Mouse (Mus musculus): Measurements from ENCODE around the gene Amz1.

The Amz1 gene

GRCm38 (mm10) chr5:140723822-140724221, at the start of gene Amz1:
Gene Amz1 (plus strand): TSS chr5:140724127.
- no peak for DNase-seq

GRCm38 (mm10) chr5:140675079-140675478, 48.8 kb upstream of the Amz1 start:
- DNase-seq = no peak

- DNase-seq = no peak
These were observed 48.3 kb upstream of the Amz1 start for GRCm38 (mm10) chr5:140675640-140676039.

- DNase-seq = no peak
These were observed 46.8 kb upstream of the Amz1 start for GRCm38 (mm10) chr5:140677137-140677536.

DNA sequence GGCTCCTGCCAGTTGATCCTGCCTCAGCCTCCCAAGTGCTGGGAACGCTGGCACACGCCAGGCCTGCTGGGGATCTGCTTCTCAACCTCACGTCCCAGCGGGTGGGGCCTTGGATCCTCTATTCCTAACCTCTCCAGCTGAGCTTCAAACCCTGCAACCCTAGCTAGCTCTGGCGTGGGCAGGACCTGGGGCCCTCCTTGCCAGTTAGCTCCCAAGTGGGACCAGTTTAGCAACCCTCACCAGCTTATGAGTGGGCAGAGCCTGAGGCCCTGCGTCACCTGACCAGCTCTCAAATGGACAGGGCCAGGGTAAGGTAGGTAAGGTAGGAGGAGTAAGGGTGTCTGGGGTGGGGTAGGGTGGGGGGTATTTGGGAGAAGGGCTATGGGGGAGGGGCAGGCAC, 43.9 kb upstream of the Amz1 start:
- DNase-seq = no peak

DNA sequence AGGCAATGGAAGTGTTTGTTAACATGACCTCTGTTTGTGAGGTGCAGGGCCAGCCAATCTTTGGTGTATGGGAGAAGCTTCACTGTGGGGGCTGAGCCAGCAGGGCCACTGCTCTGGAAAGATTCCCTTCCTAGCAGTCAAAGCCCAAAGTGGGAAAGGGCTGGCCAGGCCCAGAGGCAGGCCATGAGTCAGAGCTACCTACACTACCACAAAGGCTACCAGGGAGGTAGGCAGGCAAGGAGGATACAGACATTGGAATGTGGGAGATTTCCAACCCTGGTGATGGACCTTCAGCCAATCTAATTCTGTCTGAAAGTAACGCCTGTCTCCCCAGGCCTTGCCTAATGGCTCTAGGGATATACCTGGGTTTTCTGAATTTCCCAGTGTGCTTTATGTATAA, 43.0 kb upstream of the Amz1 start:
- DNase-seq = no peak

- no peak for DNase-seq
These were observed 41.8 kb upstream of the Amz1 start for GRCm38 (mm10) chr5:140682113-140682512.

DNA sequence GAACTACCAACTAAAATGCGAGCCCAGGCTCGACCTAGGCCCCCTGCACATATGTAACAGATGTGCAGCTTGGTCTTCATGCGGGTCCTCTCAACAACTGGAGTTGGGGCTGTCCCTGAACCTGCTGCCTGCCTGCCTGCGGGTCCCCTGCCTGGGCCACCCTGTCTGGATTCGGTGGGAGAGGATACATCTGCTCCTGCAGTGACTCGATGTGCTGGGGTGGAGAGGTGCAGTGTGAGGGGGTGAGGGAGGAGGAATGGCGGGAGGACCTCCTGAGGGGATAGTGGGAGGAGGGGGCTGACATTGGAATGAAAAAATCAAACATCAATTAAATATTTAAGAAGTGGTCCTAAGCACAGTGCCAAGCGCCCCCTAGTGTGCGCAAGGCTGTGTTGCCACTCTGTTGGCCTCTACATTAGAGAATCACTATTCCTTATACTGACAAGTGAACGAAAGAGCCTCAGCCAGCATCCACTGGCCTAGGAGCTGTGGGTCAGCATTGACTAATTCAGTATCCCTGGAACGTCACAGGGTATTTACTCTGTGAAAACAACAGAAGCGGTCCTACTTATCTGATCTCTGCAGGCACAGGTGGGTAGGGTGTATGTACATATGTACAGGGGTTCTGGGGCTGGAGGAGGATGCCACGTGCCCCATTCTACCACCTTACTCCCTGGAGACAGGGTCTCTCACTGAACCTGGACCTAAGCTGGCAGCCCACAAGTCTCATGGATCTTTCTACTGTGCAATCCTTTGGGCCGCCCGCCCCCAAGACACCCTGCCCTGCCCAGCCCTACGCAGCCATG, 39.4 kb upstream of the Amz1 start:
- DNase-seq = peak; percentile 48

DNA sequence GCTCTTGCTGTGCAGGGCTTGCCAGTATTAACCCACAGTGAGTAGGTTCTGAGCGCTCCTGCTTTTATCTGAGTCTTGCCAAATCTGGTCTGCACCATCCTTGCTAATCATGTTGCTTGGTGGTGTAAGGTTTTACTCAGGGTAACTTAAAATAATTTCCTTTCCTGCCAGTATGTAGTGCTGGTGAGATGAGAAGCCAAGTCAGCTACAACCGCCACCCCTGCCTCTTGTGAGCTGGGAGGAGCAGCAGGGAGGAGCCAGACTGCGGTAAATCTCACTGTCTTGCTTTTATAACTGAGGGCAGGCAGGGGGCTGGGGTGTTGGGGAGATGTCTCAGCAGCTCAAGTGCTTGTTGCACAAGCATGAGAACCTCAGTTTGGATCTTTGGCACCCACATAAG, 35.5 kb upstream of the Amz1 start:
- no peak for DNase-seq

- DNase-seq = no peak
These were observed 27.9 kb upstream of the Amz1 start for GRCm38 (mm10) chr5:140695987-140696386.

DNA sequence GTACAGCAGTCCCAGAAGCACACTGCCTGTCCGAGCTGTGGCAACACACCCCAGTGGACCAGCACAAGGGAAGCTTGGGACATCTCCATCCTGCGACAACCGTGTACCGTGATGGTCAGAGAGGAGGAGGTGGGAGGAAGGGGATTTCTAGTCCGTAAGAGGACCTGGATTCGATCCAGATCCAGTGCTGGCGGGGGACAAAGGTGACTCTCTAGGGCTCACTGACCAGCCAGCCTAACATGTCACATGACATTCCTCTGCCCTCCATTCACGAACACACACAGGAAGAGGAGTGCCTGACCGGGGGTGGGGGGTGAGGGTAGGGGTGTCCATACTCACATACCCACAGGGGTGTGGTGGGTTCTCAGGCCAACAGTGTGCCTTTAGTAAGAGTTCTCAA, 24.2 kb upstream of the Amz1 start:
- DNase-seq = peak; percentile 47

DNA sequence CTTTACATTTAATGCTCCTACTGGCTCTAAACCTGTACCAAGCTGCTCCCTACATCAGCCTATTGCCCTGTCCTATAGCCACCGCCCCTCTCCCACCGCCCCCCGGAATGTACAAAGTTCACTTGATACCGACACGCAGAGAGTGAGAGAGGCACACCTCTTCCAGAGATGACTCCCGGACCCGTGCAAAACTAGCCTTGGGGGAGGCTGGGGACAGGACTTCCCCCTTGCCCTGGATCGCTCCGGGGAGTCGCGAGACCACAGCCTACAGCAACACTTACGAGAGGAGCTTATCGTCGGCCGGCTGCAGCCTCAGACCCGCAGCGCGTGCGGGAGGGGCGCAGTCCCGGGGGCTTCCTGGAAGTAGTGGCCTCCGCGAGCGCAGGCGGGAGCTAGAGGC, 22.3 kb upstream of the Amz1 start:
- no peak for DNase-seq

GRCm38 (mm10) chr5:140702103-140702513, 21.8 kb upstream of the Amz1 start, which contains the start of gene Iqce:
Gene Iqce (minus strand): TSS chr5:140702378.
- peak; percentile 96 for DNase-seq

DNA sequence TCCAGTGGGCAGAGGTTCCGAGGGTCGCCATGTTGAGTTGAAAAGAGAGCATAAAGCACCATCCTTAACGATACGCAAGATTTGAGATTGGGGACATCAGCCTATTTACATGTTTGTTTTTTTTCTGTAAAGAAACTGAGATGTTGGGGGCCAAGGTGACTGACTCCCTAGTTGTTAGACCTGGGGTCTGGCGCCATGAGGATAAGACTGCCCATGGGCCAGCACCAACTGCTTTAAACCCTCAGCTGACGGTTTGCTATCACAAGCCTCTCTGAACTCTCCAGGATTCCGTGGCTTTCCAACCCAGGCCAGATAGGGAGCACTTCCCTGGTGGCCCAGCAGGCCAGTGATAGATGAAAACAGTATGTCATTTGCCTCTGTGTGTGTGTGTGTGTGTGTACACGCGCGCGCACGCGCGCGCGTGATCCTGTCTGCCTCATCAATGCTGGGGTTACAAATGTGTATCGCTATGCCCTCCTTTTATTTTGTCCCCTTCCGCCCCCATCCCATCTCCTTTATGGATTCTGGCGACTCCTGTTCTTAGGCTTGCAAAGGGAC, 21.2 kb upstream of the Amz1 start:
- DNase-seq = peak; percentile 8

DNA sequence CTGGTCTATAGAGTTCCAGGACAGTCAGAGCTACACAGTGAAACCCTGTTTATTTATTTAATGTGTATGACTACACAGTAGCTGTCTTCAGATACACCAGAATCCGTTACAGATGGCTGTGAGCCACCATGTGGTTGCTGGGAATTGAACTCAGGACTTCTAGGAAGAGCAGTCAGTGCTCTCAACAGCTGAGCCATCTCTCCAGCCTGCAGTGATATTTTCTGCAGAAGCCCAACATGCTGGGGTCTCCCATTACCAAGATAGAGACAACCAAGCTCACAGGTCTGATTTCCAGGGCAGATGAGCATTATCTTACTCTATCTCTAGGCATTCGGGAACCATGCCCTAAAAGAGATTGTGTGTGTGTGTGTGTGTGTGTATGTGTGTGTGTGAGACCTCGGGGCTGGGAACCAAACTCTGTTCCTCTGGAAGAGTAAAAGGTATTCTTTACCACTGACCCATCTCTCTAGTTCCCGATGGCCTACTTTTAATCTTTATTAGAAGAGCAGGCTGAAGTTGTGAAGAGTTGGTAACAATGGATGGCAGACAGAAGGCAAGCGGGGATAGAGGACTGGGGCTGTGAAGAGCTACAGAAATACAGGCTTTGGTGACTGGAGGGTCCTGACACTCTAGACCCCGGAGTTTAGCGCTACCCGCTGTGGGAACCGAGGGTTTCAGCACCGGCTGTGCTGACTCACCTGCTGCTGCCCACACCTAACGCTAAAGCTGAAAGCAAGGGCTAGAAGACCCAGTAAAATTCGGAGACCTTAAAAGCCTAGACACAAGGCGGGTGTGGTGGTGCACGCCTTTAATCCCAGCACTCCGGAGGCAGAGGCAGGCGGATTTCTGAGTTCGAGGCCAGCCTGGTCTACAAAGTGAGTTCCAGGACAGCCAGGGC, 20.2 kb upstream of the Amz1 start:
- DNase-seq = no peak

- DNase-seq = peak; percentile 100
These were observed 19.3 kb upstream of the Amz1 start, which contains the start of gene Brat1 for GRCm38 (mm10) chr5:140704378-140705251. Gene Brat1 (plus strand): TSS chr5:140705011.

GRCm38 (mm10) chr5:140705501-140706171, 18.3 kb upstream of the Amz1 start:
- no peak for DNase-seq

- DNase-seq = no peak
These were observed 13.6 kb upstream of the Amz1 start for GRCm38 (mm10) chr5:140710315-140710714.

DNA sequence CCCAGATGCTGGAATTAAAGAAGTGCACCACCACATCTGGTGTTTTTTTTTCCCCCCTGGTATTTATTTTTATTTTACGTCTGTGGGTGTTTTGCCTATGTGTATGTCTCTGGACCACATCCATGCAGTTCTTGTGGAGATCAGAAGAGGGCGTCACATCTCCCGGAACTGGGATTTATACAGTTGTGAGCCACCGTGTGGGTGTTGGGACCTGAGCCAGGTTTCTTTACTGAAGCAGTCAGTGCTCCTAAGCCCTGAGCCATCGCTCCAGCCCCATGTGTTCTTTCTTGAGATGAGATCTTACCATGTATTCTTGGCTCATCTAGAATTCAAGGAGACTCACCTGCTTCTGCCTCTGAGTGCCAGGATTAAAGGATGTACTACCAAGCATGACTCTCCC, 12.9 kb upstream of the Amz1 start:
- DNase-seq = no peak

DNA sequence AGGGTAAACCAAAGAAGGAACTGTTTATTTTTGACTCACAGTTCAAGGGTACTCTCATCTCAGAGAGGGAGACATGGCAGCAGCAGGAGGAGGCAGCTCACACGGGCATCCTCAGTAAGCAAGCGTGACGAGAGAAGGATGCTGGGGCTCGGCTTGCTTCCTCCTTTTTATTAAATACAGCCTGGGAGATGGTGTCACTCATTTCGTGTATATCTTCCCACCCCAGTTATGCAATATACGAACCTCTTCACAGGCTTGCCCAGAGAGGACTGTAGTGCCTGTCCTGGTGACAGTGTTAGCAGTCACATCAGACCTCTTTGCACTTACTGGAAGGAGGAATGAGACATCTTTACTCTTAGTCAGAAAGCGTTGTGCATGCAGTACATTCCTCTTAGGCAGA, 3.2 kb upstream of the Amz1 start:
- DNase-seq = no peak

DNA sequence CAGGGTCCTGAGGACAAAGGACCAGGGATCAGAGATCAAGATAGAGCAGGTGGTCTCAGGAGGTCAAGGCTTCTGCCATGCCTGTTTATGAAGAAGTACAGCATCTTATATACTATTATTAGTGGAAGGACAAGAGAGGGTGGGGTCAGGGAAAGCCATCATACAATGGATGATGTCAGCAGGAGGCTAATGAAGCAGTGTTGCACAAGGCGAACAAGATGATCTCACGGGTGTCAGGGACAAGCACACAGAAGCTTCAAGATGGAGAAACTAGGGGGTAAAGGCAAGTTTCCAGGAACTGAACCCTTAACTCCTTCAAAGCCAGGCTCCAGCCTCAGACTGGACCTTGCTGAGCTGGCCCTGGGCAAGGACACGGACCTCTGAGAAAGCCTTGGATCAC, 1.8 kb upstream of the Amz1 start:
- DNase-seq = no peak

Data from kidney, adult 18-20 months (tissue).